Mouse (Mus musculus) CD4-positive, CD25-positive, alpha-beta regulatory T cell, adult 9 weeks (primary cell): Measurements from ENCODE around the gene Pip. TPM values are rescaled to one million over a fixed set of nuclear protein-coding genes. Genes with fewer than 3 reads are reported as not detected.

ENCODE experiments used
- polyA plus RNA-seq: library from polyadenylated mRNA; unstranded; fragments of 100-300 nt; shearing (Covaris generic); gene quantifications from one replicate; pipeline ENCODE4 v1.2.1, GENCODE M21; 2017

Pip gene
- not detected for polyA plus RNA-seq

DNA sequence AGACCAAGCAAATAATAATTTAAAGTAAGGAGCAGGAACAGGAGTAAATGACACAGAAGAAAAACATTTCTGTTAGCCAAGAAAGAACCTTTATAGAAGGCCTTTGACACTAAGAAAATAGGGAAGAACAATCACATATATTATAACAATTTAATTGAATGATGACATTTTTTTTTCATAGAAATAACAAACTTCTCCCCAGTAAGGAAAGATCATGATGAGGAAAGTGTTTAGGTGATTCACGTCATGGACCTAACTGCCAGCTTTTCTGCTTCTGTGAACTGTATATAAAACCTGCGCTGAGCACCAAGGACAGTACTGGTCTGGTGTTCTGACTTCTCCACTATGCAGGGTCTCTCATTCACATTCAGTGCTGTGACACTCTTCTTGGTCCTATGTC, at the start of gene Pip:
Gene Pip (plus strand): TSS at position 301 of the 400 bp plus-strand sequence.

DNA sequence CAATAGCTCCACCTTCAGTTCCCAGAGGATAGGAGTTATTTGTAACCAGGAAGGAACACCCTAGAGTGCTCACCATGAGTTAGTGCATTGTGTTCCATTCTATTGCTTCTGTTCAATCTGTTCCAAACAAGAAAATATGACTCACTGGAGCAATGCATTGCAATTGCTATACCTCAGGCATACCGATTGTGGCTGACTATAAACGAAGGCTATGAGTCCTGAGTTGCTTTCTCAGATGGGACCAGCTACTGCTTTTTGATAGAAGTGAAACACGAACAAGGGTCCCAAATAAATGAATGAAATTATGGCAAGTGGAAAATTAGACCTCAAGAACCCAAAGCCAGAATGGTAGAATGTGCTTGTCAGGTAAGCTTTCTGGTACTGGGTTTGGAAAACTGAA, 5.4 kb downstream of the Pip start, which contains the start of gene Sval2:
Gene Sval2 (plus strand): TSS at position 301 of the 400 bp plus-strand sequence.

Other genes with a start within 250 kb of the Pip start
- gene Ephb6, start 242.1 kb upstream of the Pip start, polyA plus RNA-seq = 68.2 TPM
- 0.77 TPM for gene Trpv6, start 211.1 kb upstream of the Pip start, polyA plus RNA-seq
- not detected for gene Trpv5, start 166.8 kb upstream of the Pip start, polyA plus RNA-seq
- gene Llcfc1, start 163.1 kb upstream of the Pip start, polyA plus RNA-seq = not detected
- not detected for gene Kel, start 143.2 kb upstream of the Pip start, polyA plus RNA-seq
- not detected for gene Olfr459, start 72.4 kb upstream of the Pip start, polyA plus RNA-seq
- not detected for gene Sval2, start 5.5 kb downstream of the Pip start, polyA plus RNA-seq
- gene Sval1, start 104.1 kb downstream of the Pip start, polyA plus RNA-seq = not detected
- not detected for gene Sval3, start 120.6 kb downstream of the Pip start, polyA plus RNA-seq
- not detected for gene Sva, start 190.9 kb downstream of the Pip start, polyA plus RNA-seq